Mouse (Mus musculus) layer of hippocampus, adult 8-10 months (tissue): ENCODE data around the gene Loxl4. TPM values are rescaled to one million over a fixed set of nuclear protein-coding genes. Genes with fewer than 3 reads are reported as not detected.

ENCODE experiments used
- DNase-seq, 2 experiments: peaks; one replicate each; pipeline ENCODE4 v3.0.0; 2022; ENCODE audit warnings: low spot score in 2 of 2
- total RNA-seq, 4 experiments: library from RNA; stranded (reverse); gene quantifications; 2 replicates each; pipeline ENCODE4 v1.2.4; 2022

The Loxl4 gene
- under 1 TPM; 0.16 to 0.47 (median 0.30) TPM for total RNA-seq

- DNase-seq: no peak
Observed at GRCm38 (mm10) chr19:42612654-42613053, at the start of gene Loxl4. TSS of gene Loxl4 (minus strand) at chr19:42612813.

DNA sequence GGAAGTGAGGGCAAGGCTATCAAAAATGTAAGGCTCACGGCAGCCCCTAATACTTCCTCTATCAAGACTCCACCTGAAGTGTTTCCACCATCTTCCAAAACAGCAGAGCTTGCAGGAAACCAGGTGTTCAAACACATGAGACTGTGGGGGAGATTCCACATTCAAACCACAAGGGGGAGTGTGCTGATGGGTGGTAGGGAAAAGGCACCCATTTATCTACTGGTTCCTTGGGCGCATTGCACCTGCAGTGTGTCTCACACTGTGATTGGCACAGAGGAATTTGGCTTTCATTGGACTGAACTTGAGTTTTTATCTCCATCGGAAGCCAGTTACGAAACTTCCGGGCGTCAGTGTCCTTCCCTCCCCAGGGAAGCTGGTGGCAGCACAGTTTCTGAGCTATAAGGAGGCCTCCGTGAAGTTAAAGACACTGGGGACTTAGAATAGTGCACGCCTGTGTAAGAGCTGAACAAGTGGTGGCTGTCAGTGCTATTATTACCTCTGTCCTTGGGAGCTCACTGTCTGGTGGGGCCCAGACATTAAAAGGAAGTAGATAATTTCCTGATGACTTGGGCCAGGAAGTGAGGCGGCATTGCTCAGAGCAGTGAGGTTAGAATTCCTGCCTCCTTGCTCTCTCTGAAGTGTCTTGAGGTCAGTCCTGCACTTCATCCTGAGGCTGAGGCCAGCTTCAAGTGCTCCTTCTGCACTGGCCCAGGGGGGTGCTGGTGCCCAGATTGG lies 49.0 kb upstream of the Loxl4 start:
- DNase-seq: no peak

DNA sequence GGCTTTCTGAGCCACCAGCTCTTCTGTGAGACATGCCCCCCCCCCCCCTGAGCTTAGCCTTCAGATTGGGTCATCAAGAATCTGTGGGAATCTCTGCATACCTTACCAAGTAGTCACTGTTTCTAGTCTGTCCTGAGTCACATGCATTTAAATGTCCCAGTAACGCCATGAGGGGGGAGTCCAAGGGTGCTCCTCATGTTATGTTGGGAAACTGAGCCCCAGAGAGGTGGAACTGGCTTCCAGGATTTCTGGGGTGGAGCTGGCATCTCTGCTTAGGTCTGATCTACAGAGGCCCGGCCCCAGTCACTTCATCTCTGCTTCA lies 47.6 kb upstream of the Loxl4 start:
- no peak for DNase-seq

- DNase-seq: peak; percentile 77 to 85
Observed at GRCm38 (mm10) chr19:42659354-42660243, 47.0 kb upstream of the Loxl4 start.

- DNase-seq: no peak
Observed at GRCm38 (mm10) chr19:42658435-42659135, 46.0 kb upstream of the Loxl4 start.

- DNase-seq: peak; percentile 62 to 72
Observed at GRCm38 (mm10) chr19:42657769-42658168, 45.2 kb upstream of the Loxl4 start.

GRCm38 (mm10) chr19:42657306-42657705 lies 44.7 kb upstream of the Loxl4 start:
- no peak for DNase-seq

- DNase-seq: peak; percentile 51 to 54
Observed at GRCm38 (mm10) chr19:42655006-42655405, 42.4 kb upstream of the Loxl4 start.

- no peak for DNase-seq
Observed at GRCm38 (mm10) chr19:42653091-42653490, 40.5 kb upstream of the Loxl4 start.

GRCm38 (mm10) chr19:42652425-42652824 lies 39.8 kb upstream of the Loxl4 start:
- DNase-seq: no peak

GRCm38 (mm10) chr19:42640211-42640610 lies 27.6 kb upstream of the Loxl4 start:
- no peak for DNase-seq

DNA sequence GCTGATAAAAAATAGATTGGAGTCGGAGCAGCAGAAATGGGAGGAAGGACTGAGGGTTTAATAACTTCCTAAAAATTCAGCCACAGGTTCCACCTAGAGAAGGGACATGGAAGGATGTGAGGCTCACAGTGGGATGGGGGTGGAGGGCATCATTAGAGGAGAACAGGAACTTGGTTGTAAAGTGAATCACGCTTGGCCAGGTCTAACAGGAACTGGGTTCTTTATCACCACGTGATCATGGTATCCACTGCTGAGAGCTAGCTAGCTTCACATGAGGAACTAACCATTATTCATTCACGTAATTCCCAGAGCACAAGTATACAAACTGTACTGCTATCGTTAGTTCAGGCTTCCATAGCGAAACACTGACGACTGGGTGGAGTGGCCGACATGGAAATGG lies 26.9 kb upstream of the Loxl4 start:
- no peak for DNase-seq

GRCm38 (mm10) chr19:42638604-42639481 lies 26.2 kb upstream of the Loxl4 start:
- no peak for DNase-seq

DNA sequence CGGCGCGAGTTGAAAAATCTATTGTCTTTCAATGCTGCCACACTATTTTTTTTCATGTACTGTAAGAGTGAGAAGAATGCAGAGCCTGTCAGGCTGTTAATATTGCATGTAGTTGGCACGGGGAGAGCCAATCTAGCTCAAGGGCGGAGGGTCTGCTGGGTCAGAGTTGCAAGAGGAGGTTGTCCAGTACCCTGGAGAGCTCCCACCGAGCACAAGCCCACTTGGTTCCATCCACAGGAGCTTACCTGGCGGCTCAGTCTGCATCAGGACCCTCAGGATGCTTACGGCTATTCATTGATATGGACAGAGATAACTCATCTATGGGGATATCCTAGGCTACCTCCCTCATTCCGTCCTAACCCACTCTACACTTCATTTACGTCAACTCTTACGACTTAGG lies 24.0 kb upstream of the Loxl4 start:
- DNase-seq: no peak

GRCm38 (mm10) chr19:42633650-42634049 lies 21.0 kb upstream of the Loxl4 start:
- DNase-seq: no peak

GRCm38 (mm10) chr19:42632301-42632700 lies 19.7 kb upstream of the Loxl4 start:
- no peak for DNase-seq

DNA sequence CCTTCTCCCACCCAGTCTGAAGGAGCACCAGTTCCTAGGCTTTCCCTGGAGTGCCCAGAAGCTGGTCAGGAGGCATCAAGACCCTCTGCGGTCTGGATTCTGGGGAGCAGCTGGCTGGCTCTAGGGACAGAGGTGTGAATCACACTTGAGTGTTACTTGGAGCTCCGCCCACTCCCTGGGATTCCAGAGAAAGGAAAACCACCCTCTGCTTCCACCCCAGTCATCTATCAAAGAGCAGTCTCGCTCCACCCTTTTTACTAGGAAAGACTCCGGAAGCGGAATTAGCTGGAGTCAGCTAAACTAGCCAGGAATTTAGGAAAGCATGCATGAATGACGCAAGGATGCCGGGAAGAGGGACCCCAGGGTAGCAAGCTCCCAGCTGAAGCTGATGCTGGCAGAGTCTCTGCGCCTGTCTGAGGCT lies 18.9 kb upstream of the Loxl4 start:
- no peak for DNase-seq

DNA sequence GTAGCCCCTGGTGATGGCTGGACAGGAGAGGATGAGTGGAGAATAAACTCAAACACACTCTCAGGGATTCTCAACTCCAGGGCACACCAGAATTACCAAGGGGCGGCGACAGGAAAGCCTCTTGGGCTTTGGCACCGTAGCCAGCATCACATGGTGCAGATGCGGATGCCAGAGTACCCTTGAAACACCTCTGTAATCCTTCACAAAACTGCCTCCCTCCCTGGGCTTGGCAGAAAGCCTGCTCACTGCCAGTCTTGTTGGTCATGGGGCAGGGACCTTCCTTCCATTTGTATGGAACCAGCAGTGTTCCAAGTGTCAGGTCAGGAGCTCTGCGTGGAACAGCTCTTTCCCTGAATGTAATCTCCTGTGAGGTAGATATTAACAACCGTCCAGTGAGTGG lies 15.5 kb upstream of the Loxl4 start:
- DNase-seq: no peak

- no peak for DNase-seq
Observed at GRCm38 (mm10) chr19:42613647-42614225, 1.1 kb upstream of the Loxl4 start.

GRCm38 (mm10) chr19:42613116-42613515 lies 503 bp upstream of the Loxl4 start:
- no peak for DNase-seq

GRCm38 (mm10) chr19:42611746-42612145 lies 867 bp downstream of the Loxl4 start:
- no peak for DNase-seq
